Mouse (Mus musculus) liver, adult 2 months (tissue): Measurements from ENCODE around the gene Rhoh.

ENCODE experiments used
- CTCF ChIP-seq: fragments of 200-500 bp; IDR thresholded peaks from 2 replicates; pipeline ENCODE4 v1.5.1; 2011; ENCODE audit warnings: low read depth, low read length, control low read depth
- POLR2A ChIP-seq: fragments of 200-500 bp; IDR thresholded peaks from 2 replicates; pipeline ENCODE4 v1.6.1; 2011; ENCODE audit warnings: low read length, control low read depth; ENCODE audit not compliant: insufficient read depth; ENCODE audit errors: extremely low read depth

- TF ChIP-seq CTCF (peak; percentile 89), POLR2A (no peak)
Measured at GRCm38 (mm10) chr5:65937998-65938715, 77.1 kb downstream of the Rhoh start.
